Mouse (Mus musculus): Measurements from ENCODE around the gene Rasl10a.
A peak's percentile ranks its signal among the peaks of the same experiment; 100 is the strongest.

Rasl10a gene

GRCm38 (mm10) chr11:5057856-5058641 is at the start of gene Rasl10a:
Gene Rasl10a (plus strand): TSS chr11:5058128.
- TF ChIP-seq GATA4 (IDR thresholded peaks at IDR 0.05; ENCODE audit: insufficient replicate concordance, low read length), result no peak

- TF ChIP-seq GATA4 (IDR thresholded peaks at IDR 0.05; ENCODE audit: insufficient replicate concordance, low read length), result no peak
Measured at GRCm38 (mm10) chr11:5008867-5009266, 49.1 kb upstream of the Rasl10a start.

- TF ChIP-seq GATA4 (IDR thresholded peaks at IDR 0.05; ENCODE audit: insufficient replicate concordance, low read length), result no peak
Measured at GRCm38 (mm10) chr11:5009354-5010074, 48.4 kb upstream of the Rasl10a start.

- TF ChIP-seq GATA4 (IDR thresholded peaks at IDR 0.05; ENCODE audit: insufficient replicate concordance, low read length), result no peak
Measured at GRCm38 (mm10) chr11:5010205-5010604, 47.7 kb upstream of the Rasl10a start.

- TF ChIP-seq GATA4 (IDR thresholded peaks at IDR 0.05; ENCODE audit: insufficient replicate concordance, low read length), result no peak
Measured at GRCm38 (mm10) chr11:5011480-5011879, 46.4 kb upstream of the Rasl10a start.

GRCm38 (mm10) chr11:5012213-5012715 is 45.7 kb upstream of the Rasl10a start:
- peak; percentile 39; the same call in 1 of the 2 replicates for TF ChIP-seq GATA4 (IDR thresholded peaks at IDR 0.05; ENCODE audit: insufficient replicate concordance, low read length)

GRCm38 (mm10) chr11:5015720-5016119 is 42.2 kb upstream of the Rasl10a start:
- TF ChIP-seq GATA4 (IDR thresholded peaks at IDR 0.05; ENCODE audit: insufficient replicate concordance, low read length), result no peak

- TF ChIP-seq GATA4 (IDR thresholded peaks at IDR 0.05; ENCODE audit: insufficient replicate concordance, low read length), result no peak
Measured at GRCm38 (mm10) chr11:5016286-5016685, 41.6 kb upstream of the Rasl10a start.

GRCm38 (mm10) chr11:5017506-5017905 is 40.4 kb upstream of the Rasl10a start:
- TF ChIP-seq GATA4 (IDR thresholded peaks at IDR 0.05; ENCODE audit: insufficient replicate concordance, low read length), result no peak

- TF ChIP-seq GATA4 (IDR thresholded peaks at IDR 0.05; ENCODE audit: insufficient replicate concordance, low read length), result no peak
Measured at GRCm38 (mm10) chr11:5025108-5025507, 32.8 kb upstream of the Rasl10a start.

GRCm38 (mm10) chr11:5028228-5028627 is 29.7 kb upstream of the Rasl10a start:
- TF ChIP-seq GATA4 (IDR thresholded peaks at IDR 0.05; ENCODE audit: insufficient replicate concordance, low read length), result no peak

- no peak for TF ChIP-seq GATA4 (IDR thresholded peaks at IDR 0.05; ENCODE audit: insufficient replicate concordance, low read length)
Measured at GRCm38 (mm10) chr11:5032706-5033105, 25.2 kb upstream of the Rasl10a start.

GRCm38 (mm10) chr11:5033136-5033535 is 24.8 kb upstream of the Rasl10a start:
- no peak for TF ChIP-seq GATA4 (IDR thresholded peaks at IDR 0.05; ENCODE audit: insufficient replicate concordance, low read length)

GRCm38 (mm10) chr11:5035421-5035820 is 22.5 kb upstream of the Rasl10a start:
- no peak for TF ChIP-seq GATA4 (IDR thresholded peaks at IDR 0.05; ENCODE audit: insufficient replicate concordance, low read length)

- no peak for TF ChIP-seq GATA4 (IDR thresholded peaks at IDR 0.05; ENCODE audit: insufficient replicate concordance, low read length)
Measured at GRCm38 (mm10) chr11:5037146-5037854, 20.6 kb upstream of the Rasl10a start.
